Mouse (Mus musculus): ENCODE measurements at regions not wholly inside any gene's neighbourhood (a gene's known extent, or its start where the extent isn't known, plus 50 kb on each side); places are given as distances from the start of the nearest gene placed in this dataset.

GRCm38 (mm10) chr15:38574447-38574846 is 1149.1 kb downstream of the 4930447A16Rik start:
- TF ChIP-seq CTCF (IDR thresholded peaks at IDR 0.05; ENCODE audit: low read depth) (no peak), EP300 (IDR thresholded peaks at IDR 0.05; ENCODE audit: low read depth) (no peak)
